Comparison of ENCODE assay signal across 8 mouse cellular contexts in genomic region chr1:134099516-134100235, GRCm38 (mm10). TPM values are rescaled to one million over a fixed set of nuclear protein-coding genes. Genes with fewer than 3 reads are reported as not detected.
DNase-seq lines count a peak whose midpoint lies in the region; ATAC-seq and TF ChIP-seq lines count a peak whose summit lies in the region.

No protein-coding gene starts in this region.

- 13% methylated on average over 12 of the region's 12 CpGs for WGBS in lung, embryonic 14.5 days
- 35% methylated on average over 12 of the region's 12 CpGs for WGBS in macrophage (ENCODE audit: missing documents)

- H3K9ac ChIP-seq in lung, embryonic 14.5 days, result peak overlapping the region; percentile 52

- no peak for TF ChIP-seq CTCF in lung, embryonic 14.5 days (IDR thresholded peaks at IDR 0.05; ENCODE audit: low read depth)
- TF ChIP-seq CTCF in embryonic fibroblast, embryonic 13.5 days (IDR thresholded peaks at IDR 0.05; ENCODE audit: borderline replicate concordance, insufficient read depth, low read length), result no peak

- peaks cover 47% of the 10 kb centered on the region for H3K4me1 ChIP-seq in lung, embryonic 14.5 days (ENCODE audit: insufficient read depth)
- peaks cover 24% of the 10 kb centered on the region for H3K4me1 ChIP-seq in embryonic fibroblast, embryonic 13.5 days (ENCODE audit: control insufficient read depth, insufficient read depth, low read length)

- TF ChIP-seq POLR2A in embryonic fibroblast, embryonic 13.5 days (IDR thresholded peaks at IDR 0.05; ENCODE audit: low read depth, low read length), result peak; percentile 83

- no peaks in the 10 kb centered on the region for H3K9me3 ChIP-seq in lung, embryonic 14.5 days (ENCODE audit: low read depth, low read length)

- peak; percentile 19 for ATAC-seq in lung, embryonic 14.5 days (ENCODE audit: insufficient read depth)
- ATAC-seq in frontal cortex, adult (ENCODE audit: low TSS enrichment), result no peak

- H3K79me2 ChIP-seq in macrophage (ENCODE audit: inconsistent target), result no peaks in the 10 kb centered on the region

- DNase-seq in lung, embryonic 14.5 days, result peak; percentile 31
- no peak for DNase-seq in lung, postnatal 14 days
- DNase-seq in kidney, adult 11 months, result peak; percentile 67
- no peak for DNase-seq in ovary, postnatal 14 days (ENCODE audit: low spot score)
- no peak for DNase-seq in adrenal gland, postnatal 25 days

- no peaks in the 10 kb centered on the region for H3K27me3 ChIP-seq in lung, embryonic 14.5 days (ENCODE audit: insufficient read depth, low read length)

- peak overlapping the region; percentile 75 for H3K4me2 ChIP-seq in lung, embryonic 14.5 days

- H3K4me3 ChIP-seq in lung, embryonic 14.5 days (ENCODE audit: low read depth, low read length), result peak overlapping the region; percentile 40
- H3K4me3 ChIP-seq in embryonic fibroblast, embryonic 13.5 days (ENCODE audit: insufficient read depth, low read length), result peak overlapping the region; percentile 8
- peak overlapping the region; percentile 34 for H3K4me3 ChIP-seq in macrophage (ENCODE audit: inconsistent target)

- H3K27ac ChIP-seq in lung, embryonic 14.5 days (ENCODE audit: low read depth), result peak overlapping the region; percentile 98
- peak overlapping the region; percentile 97 for H3K27ac ChIP-seq in embryonic fibroblast, embryonic 13.5 days (ENCODE audit: insufficient read depth, low read length)
- H3K27ac ChIP-seq in macrophage, result peak overlapping the region; percentile 80

- H3K36me3 ChIP-seq in lung, embryonic 14.5 days (ENCODE audit: insufficient read depth), result no peaks in the 10 kb centered on the region
- no peaks in the 10 kb centered on the region for H3K36me3 ChIP-seq in macrophage (ENCODE audit: inconsistent target)

RNA-seq across cellular contexts. Expression of gene Chit1, which starts 11.4 kb away (rescaled TPM):
- polyA plus RNA-seq in lung, embryonic 14.5 days (2014; fragmentation: Nextera tagmentation; extraction: Ambion mirVana), result not detected in 2 replicates
- not detected in 2 replicates for polyA plus RNA-seq in embryonic fibroblast, embryonic 13.5 days (2011; ENCODE audit: insufficient read length, low read depth, missing spikeins)
- total RNA-seq in macrophage (2018; cell fraction: chromatin; rRNA removed), result not detected
- not detected for total RNA-seq in macrophage (2018; cell fraction: cytosol; rRNA removed)
- not detected for total RNA-seq in macrophage (2018; cell fraction: nucleus; rRNA removed)
- not detected in 3 replicates for polyA plus RNA-seq in macrophage (2018)
- total RNA-seq in adrenal gland, postnatal 25 days (2021), result not detected in 2 replicates

RNA-seq across cellular contexts. Expression of gene Btg2, which starts 20.8 kb away (rescaled TPM):
- polyA plus RNA-seq in lung, embryonic 14.5 days (2014; fragmentation: Nextera tagmentation; extraction: Ambion mirVana), result 77.2 and 81.0 TPM in 2 replicates
- 96.4 and 125 TPM in 2 replicates for polyA plus RNA-seq in embryonic fibroblast, embryonic 13.5 days (2011; ENCODE audit: insufficient read length, low read depth, missing spikeins)
- 100 to 1,000 TPM in 8 of 26 experiments, 10 to 100 TPM in 17, 1 to 10 TPM in 1; 3.8 to 604 (median 54.5) TPM for total RNA-seq in macrophage (2018; cell fraction: chromatin; rRNA removed)
- 100 to 1,000 TPM in 15 of 26 experiments, 10 to 100 TPM in 10, 1 to 10 TPM in 1; 9.1 to 625 (median 124) TPM for total RNA-seq in macrophage (2018; cell fraction: cytosol; rRNA removed)
- total RNA-seq in macrophage (2018; cell fraction: nucleus; rRNA removed), result 1,000 to 10,000 TPM in 1 of 26 experiments, 100 to 1,000 TPM in 16, 10 to 100 TPM in 9; 15.8 to 1,019 (median 166) TPM
- 3.9 to 21.4 TPM (median 6.0 TPM) in 3 replicates for polyA plus RNA-seq in macrophage (2018)
- 17.8 and 18.1 TPM in 2 replicates for total RNA-seq in adrenal gland, postnatal 25 days (2021)

Comparison
In these comparisons a context has a peak if more than half of its experiments do, and no peak if none do; other contexts are left out.
1. DNase-seq: peak in lung, embryonic 14.5 days (single experiment) and kidney, adult 11 months (single experiment); none in lung, postnatal 14 days (single experiment), ovary, postnatal 14 days (single experiment) and adrenal gland, postnatal 25 days (single experiment).
2. Peak in every context shown above with its lines, with median percentiles within 50 percentile points of each other: H3K27ac ChIP-seq and H3K4me3 ChIP-seq.